Mouse (Mus musculus) small intestine, adult 2 months (tissue): Measurements from ENCODE around the gene Ints3. TPM values are rescaled to one million over a fixed set of nuclear protein-coding genes. Genes with fewer than 3 reads are reported as not detected.

ENCODE experiments used
- H3K27ac ChIP-seq: fragments of 200-500 bp; 2 replicates; pipeline ENCODE4 v1.5.1; 2012; ENCODE audit warnings: low read depth, low read length, control low read depth, inconsistent platforms; ENCODE audit not compliant: insufficient read depth
- H3K27me3 ChIP-seq: fragments of 200-500 bp; 2 replicates; pipeline ENCODE4 v1.6.1; 2012; ENCODE audit warnings: mild to moderate bottlenecking, moderate library complexity, low read length, inconsistent platforms; ENCODE audit not compliant: control insufficient read depth, insufficient read depth
- H3K36me3 ChIP-seq: fragments of 200-500 bp; 2 replicates; pipeline ENCODE4 v1.6.1; 2012; ENCODE audit warnings: mild to moderate bottlenecking, low read length, control low read depth, inconsistent platforms; ENCODE audit not compliant: control insufficient read depth, insufficient read depth
- H3K4me1 ChIP-seq: fragments of 200-500 bp; 2 replicates; pipeline ENCODE4 v1.6.1; 2012; ENCODE audit warnings: low read length, inconsistent platforms, mixed read lengths; ENCODE audit not compliant: control insufficient read depth, insufficient read depth, insufficient read length
- H3K4me3 ChIP-seq: fragments of 200-500 bp; 2 replicates; pipeline ENCODE4 v1.5.1; 2012; ENCODE audit warnings: low read depth, mild to moderate bottlenecking, control low read depth, inconsistent platforms, low read length, moderate library complexity
- CTCF ChIP-seq: fragments of 200-500 bp; IDR thresholded peaks from 2 replicates; pipeline ENCODE4 v1.5.1; 2012; ENCODE audit warnings: low read depth, mild to moderate bottlenecking, control low read depth, inconsistent platforms, low read length, moderate library complexity, mixed read lengths; ENCODE audit not compliant: insufficient replicate concordance, insufficient read length; ENCODE audit errors: extremely low read depth
- POLR2A ChIP-seq: fragments of 200-500 bp; IDR thresholded peaks from 2 replicates; pipeline ENCODE4 v1.6.1; 2012; ENCODE audit warnings: low read depth, mild to moderate bottlenecking, control low read depth, inconsistent platforms, low read length, moderate library complexity
- WGBS: fragments of 180-500 bp; shearing (Covaris S2); methylation state at CpG from one replicate; pipeline ENCODE4 v1.1.7; 2018; 5-methylcytosine and 5-hydroxymethylcytosine counted together
- polyA plus RNA-seq: library from polyadenylated mRNA; depleted of rRNA; stranded (reverse); fragments of >200 nt; gene quantifications from 2 replicates; pipeline ENCODE4 v1.2.3, GENCODE M21; 2012

Gene Ints3
- polyA plus RNA-seq, 1 experiment: 22.4 TPM

DNA sequence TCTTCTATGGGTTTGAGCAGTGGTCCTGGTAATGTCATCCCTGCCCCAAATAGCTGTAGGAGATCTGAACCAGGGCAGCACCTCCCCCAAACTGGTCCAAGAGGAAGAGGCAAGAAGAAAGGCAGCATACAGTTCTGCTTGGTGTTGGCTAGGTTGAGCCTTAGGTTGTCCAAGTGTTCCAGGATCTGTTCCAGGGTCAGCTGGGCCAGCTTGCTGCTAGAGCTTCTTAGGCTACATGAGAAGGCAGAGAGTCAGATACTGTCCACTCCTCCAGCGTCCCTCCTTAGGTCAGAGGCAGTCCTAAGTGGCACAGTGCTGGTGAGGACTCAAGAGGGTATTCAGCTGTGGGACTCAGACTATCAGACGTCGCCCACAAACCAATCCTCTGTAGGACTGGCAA lies 40.8 kb downstream of the Ints3 start:
- TF ChIP-seq POLR2A (no peak), CTCF (no peak)
- 96% methylated on average over 3 of the region's 3 CpGs for WGBS
- peaks cover 57% of the 10 kb centered on the region for H3K36me3 ChIP-seq
- H3K27ac ChIP-seq: no peak overlapping the region
- H3K4me3 ChIP-seq: no peak overlapping the region
- H3K27me3 ChIP-seq: no peaks in the 10 kb centered on the region
- H3K4me1 ChIP-seq: peaks cover 11% of the 10 kb centered on the region

DNA sequence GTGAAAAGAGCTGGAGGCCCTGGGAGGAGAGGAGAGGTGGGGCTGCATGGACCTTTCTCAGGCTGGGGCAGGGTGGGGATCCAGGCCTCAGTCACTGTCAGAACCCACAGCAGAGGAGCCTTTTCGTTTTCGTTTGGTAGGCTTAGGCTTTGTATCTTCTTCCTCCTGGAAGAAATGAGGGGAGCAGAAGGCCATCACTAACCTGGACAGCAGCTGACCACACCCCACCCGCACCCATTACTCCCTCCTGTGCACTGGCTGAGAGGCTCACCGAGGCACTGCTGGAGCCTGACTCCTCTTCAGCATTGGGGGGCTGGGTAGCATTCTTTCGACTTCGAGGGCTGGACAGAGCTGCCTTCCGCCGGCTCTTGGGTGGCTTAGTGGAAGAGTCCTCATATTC lies 41.5 kb downstream of the Ints3 start:
- Histone ChIP-seq H3K4me1 (peaks cover 11% of the 10 kb centered on the region), H3K27me3 (no peaks in the 10 kb centered on the region), H3K27ac (no peak overlapping the region), H3K36me3 (peaks cover 52% of the 10 kb centered on the region), H3K4me3 (no peak overlapping the region)
- TF ChIP-seq POLR2A (no peak), CTCF (no peak)
- WGBS: 88% methylated on average over 8 of the region's 8 CpGs

DNA sequence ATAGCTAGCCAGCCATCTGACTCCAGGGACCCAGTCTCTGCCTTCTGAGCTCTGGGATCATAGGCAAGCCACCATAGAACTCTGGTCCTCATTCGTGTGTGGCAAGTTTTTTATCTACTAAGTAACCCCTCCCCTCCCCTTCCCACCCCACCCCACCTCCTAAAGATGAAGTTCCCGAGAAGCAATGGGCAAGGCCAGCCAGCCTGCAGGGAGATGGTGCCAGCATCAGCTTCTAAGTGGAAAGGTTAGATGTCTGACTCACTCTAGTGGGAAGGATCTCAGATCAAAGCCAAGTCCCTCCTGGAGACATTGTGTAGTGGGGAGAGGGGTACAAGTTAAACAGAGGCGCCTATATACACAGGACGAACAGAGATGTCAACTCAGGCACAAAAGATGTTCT lies 42.4 kb downstream of the Ints3 start:
- Histone ChIP-seq H3K4me3 (no peak overlapping the region), H3K4me1 (peaks cover 11% of the 10 kb centered on the region), H3K36me3 (peaks cover 43% of the 10 kb centered on the region), H3K27ac (no peak overlapping the region), H3K27me3 (no peaks in the 10 kb centered on the region)
- 77% methylated on average over 4 of the region's 4 CpGs for WGBS
- TF ChIP-seq CTCF (no peak), POLR2A (no peak)

DNA sequence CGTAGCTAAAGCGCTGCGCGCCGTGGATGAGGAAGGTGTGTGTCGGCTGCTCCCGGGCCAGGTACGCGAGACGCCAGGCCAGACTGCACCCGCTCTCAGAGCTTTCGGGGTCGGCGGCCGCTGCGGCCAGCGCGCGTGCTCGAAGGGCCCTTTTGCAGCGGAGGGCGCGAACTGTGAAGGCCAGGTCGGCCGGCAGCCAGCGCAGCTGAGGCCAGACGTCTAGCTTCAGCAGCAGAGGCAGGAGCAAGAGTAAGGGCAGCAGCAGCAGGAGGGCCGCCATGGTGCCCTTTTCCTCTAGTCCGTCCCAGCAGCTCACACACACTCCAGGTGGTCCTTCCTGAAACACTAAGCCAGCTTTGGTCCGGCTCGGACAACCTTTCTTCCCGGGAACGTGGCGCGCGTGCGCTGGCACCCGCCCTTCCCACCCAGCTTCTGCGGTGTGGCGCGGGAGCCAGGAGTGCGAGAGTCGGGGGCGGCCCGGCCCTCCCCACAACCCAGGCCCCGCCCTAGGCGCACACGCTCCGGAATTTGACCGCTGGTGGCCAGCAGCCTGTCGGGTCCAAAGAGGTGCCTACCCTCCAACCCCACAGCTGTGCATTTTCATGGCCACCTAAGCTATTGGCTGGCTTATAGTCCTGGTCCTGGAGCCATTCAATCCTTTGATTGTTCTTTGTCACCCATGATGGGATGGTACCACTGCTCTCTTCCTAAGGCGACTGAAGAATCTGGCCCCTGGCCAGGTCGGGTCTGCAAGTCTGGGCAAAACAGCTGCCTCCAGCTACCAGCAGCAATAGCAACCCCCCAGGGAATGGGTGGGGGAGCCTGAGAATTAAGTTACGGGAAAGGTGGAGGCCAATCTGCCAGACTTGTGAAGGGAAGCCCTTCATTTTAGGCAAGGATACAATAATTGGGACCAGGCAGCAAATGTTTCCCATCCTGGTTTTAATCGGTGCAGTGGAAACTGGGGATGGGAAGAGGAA lies 43.6 kb downstream of the Ints3 start, which contains the start of gene Slc27a3:
Slc27a3 (minus strand) TSS at position 428 of the 980 bp plus-strand sequence.
- Histone ChIP-seq H3K27ac (no peak within 1 kb of the TSS), H3K4me1 (peaks cover 11% of the 10 kb centered on the region), H3K27me3 (no peaks in the 10 kb centered on the region), H3K36me3 (peaks cover 35% of the 10 kb centered on the region), H3K4me3 (peak within 1 kb of the TSS; percentile 66)
- WGBS: 4% methylated on average over 55 of the region's 55 CpGs
- TF ChIP-seq POLR2A (no peak), CTCF (no peak)

DNA sequence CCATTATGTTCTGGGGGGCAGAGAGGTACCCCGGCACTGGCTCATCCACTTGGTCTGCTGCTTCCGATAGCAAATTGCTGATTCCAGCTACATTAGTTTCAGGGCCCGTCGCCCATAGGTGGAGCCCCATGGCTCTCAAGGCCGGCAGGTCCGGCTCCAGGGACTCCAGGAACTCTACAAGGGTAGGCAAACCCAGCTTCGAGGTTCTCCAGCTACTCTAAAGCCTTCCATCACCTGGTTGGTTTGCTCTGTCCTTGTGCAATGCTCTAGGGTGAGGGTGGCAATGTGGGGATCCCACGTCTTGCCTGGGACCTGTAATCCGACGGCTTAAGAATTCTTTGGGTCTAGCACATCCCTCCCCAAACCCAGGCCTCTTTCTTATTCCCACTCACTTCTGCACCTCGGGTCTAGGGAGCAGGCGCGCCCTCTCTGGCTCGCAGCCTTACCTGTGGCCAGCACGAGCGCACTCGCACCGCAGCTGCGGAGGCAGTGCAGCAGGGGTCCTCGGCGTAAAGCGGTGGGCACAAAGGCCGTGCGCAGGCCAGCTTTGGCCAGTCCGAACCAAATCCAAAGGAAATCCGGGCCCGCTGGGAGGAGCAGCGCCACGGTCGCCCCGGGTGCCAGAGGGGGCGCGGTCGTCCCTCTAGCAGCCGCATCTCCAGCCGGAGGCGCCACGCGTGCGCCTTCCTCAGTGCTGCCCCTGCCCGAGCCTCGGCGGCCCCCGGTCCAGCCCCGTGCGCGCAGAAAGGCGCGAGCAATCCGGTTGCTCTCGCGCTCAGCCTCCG lies 44.5 kb downstream of the Ints3 start:
- H3K4me3 ChIP-seq: peak overlapping the region; percentile 66

DNA sequence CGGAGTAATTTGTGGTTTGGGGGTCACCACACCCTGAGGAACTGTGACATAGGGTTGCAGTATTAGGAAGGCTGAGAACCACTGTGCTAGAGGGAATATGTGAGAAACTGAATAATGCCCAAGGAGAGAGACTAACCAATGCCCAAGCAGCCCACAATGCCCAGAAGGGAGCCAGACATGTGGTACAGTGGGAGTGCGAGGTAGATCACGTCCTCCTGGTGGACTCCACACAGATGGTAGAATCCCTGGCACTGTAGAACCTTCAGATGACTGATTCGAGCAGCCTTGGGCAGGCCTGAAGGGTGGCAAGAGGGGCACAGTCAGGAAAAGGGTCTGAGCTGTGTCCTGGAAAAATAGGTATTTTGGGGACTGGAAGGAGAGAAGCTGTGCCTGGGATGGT lies 45.2 kb downstream of the Ints3 start:
- TF ChIP-seq POLR2A: no peak
- no peak for TF ChIP-seq CTCF

More for the DNA sequence above, 44.5 kb downstream of the Ints3 start:
- Histone ChIP-seq H3K27me3 (no peaks in the 10 kb centered on the region), H3K27ac (no peak overlapping the region), H3K4me1 (peaks cover 11% of the 10 kb centered on the region), H3K36me3 (peaks cover 26% of the 10 kb centered on the region)
- TF ChIP-seq CTCF (no peak), POLR2A (no peak)
- WGBS: 8% methylated on average over 52 of the region's 53 CpGs

DNA sequence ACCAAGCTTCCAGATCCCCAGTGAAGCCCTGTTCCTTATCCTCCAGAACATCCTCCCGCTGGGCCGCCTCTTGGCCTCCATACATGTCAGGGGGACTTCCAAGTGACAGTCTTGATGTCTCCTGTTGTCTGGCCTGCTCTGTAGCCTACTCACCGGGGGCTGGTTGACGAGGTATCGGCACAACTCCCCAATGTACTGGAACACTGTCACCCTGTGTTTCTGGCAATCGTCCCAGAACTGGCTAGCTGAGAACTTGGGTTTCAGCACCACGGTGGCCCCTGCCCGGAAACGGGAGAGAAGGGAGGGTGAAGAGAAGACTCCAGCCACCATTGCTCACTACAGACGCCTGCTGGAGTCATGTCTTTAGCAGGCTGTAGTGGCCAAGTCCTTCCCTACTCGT lies 45.9 kb downstream of the Ints3 start:
- no peaks in the 10 kb centered on the region for H3K27me3 ChIP-seq
- TF ChIP-seq CTCF: no peak
- TF ChIP-seq POLR2A: no peak
- H3K36me3 ChIP-seq: peaks cover 12% of the 10 kb centered on the region
- H3K27ac ChIP-seq: no peak overlapping the region
- WGBS: 60% methylated on average over 11 of the region's 11 CpGs
- H3K4me3 ChIP-seq: no peak overlapping the region
- peaks cover 11% of the 10 kb centered on the region for H3K4me1 ChIP-seq

More for the DNA sequence above, 45.2 kb downstream of the Ints3 start:
- Histone ChIP-seq H3K27me3 (no peaks in the 10 kb centered on the region), H3K27ac (no peak overlapping the region), H3K4me3 (no peak overlapping the region), H3K4me1 (peaks cover 11% of the 10 kb centered on the region), H3K36me3 (peaks cover 19% of the 10 kb centered on the region)
- WGBS: 89% methylated on average over 4 of the region's 4 CpGs
